Mouse (Mus musculus) forebrain, postnatal 0 days (tissue): ENCODE results near the gene Lmcd1. TPM values are rescaled to one million over a fixed set of nuclear protein-coding genes. Genes with fewer than 3 reads are reported as not detected.

ENCODE experiments used
- ATAC-seq: fragments of 200-750 bp; cut with Nextera tagmentation; 2 replicates; pipeline ENCODE4 v1.8.0; 2017; ENCODE audit warnings: mild to moderate bottlenecking, moderate library complexity
- DNase-seq: peaks from one replicate; pipeline ENCODE4 v3.0.0-alpha.2; 2015
- H3K27ac ChIP-seq: fragments of 300-500 bp; sonication (generic); 2 replicates; pipeline ENCODE4 v1.5.1; 2014; ENCODE audit warnings: low read depth, mild to moderate bottlenecking, antibody characterized with exemption, low read length, moderate library complexity, mixed read lengths
- H3K27me3 ChIP-seq: fragments of 300-500 bp; sonication (generic); 2 replicates; pipeline ENCODE4 v1.6.1; 2014; ENCODE audit warnings: mild to moderate bottlenecking, low read length, mixed read lengths; ENCODE audit not compliant: insufficient read depth
- H3K36me3 ChIP-seq: fragments of 300-500 bp; sonication (generic); 2 replicates; pipeline ENCODE4 v1.6.1; 2014; ENCODE audit warnings: mild to moderate bottlenecking, moderate library complexity; ENCODE audit not compliant: insufficient read depth
- H3K4me1 ChIP-seq: fragments of 300-500 bp; sonication (generic); 2 replicates; pipeline ENCODE4 v1.6.1; 2014; ENCODE audit warnings: antibody characterized with exemption; ENCODE audit not compliant: insufficient read depth
- H3K4me2 ChIP-seq: fragments of 300-500 bp; sonication (generic); 2 replicates; pipeline ENCODE4 v1.6.1; 2014; ENCODE audit warnings: low read depth, mild to moderate bottlenecking, moderate library complexity
- H3K4me3 ChIP-seq: fragments of 300-500 bp; sonication (generic); 2 replicates; pipeline ENCODE4 v1.5.1; 2014; ENCODE audit warnings: low read depth, low read length, mixed read lengths
- H3K9ac ChIP-seq: fragments of 300-500 bp; sonication (generic); 2 replicates; pipeline ENCODE4 v1.6.1; 2014; ENCODE audit warnings: mild to moderate bottlenecking
- H3K9me3 ChIP-seq: fragments of 300-500 bp; sonication (generic); 2 replicates; pipeline ENCODE4 v1.6.1; 2016; ENCODE audit warnings: low read length
- CTCF ChIP-seq: sonication (generic); IDR thresholded peaks from 2 replicates; pipeline ENCODE4 v1.5.1; 2016; ENCODE audit warnings: antibody characterized with exemption, control low read depth, low read depth
- WGBS: fragments of 180-500 bp; shearing (Covaris S2); extraction: QIAGEN DNeasy Blood & Tissue Kit; methylation state at CpG from one replicate; pipeline ENCODE4 v1.1.7; 2014; 5-methylcytosine and 5-hydroxymethylcytosine counted together
- polyA plus RNA-seq: library from polyadenylated mRNA; unstranded; fragments of >200 nt; fragmentation: Nextera tagmentation; extraction: Ambion mirVana; gene quantifications from 2 replicates; pipeline ENCODE4 v1.2.1, GENCODE M21; 2015
- total RNA-seq: library from RNA; depleted of rRNA; stranded (reverse); fragments of >200 nt; gene quantifications from 2 replicates; pipeline ENCODE4 v1.2.3, GENCODE M21; 2014

Lmcd1 gene
- total and polyA plus RNA-seq, 2 experiments from 2014 or later: 6.9 to 8.4 TPM

- Histone ChIP-seq H3K9ac (no peak overlapping the region), H3K27ac (no peak overlapping the region), H3K9me3 (no peaks in the 10 kb centered on the region), H3K36me3 (no peaks in the 10 kb centered on the region), H3K4me1 (no peaks in the 10 kb centered on the region), H3K4me3 (no peak overlapping the region), H3K4me2 (no peak overlapping the region), H3K27me3 (no peaks in the 10 kb centered on the region)
- DNase-seq (no peak), ATAC-seq (no peak)
- WGBS: 79% methylated on average over 4 of the region's 4 CpGs
- no peak for TF ChIP-seq CTCF
Observed at GRCm38 (mm10) chr6:112339016-112339415, 65.5 kb downstream of the Lmcd1 start.

- no peak for DNase-seq
- no peak for TF ChIP-seq CTCF
Observed at GRCm38 (mm10) chr6:112350452-112350851, 76.9 kb downstream of the Lmcd1 start.

GRCm38 (mm10) chr6:112359341-112359740 lies 85.8 kb downstream of the Lmcd1 start:
- Histone ChIP-seq H3K9ac (no peak overlapping the region), H3K4me2 (no peak overlapping the region), H3K36me3 (no peaks in the 10 kb centered on the region), H3K4me1 (no peaks in the 10 kb centered on the region), H3K4me3 (no peak overlapping the region), H3K9me3 (no peaks in the 10 kb centered on the region), H3K27ac (no peak overlapping the region), H3K27me3 (no peaks in the 10 kb centered on the region)
- ATAC-seq (no peak), DNase-seq (no peak)
- 77% methylated on average over 1 of the region's 1 CpGs for WGBS
- TF ChIP-seq CTCF: no peak

More at GRCm38 (mm10) chr6:112350452-112350851, 76.9 kb downstream of the Lmcd1 start:
- WGBS: 95% methylated on average over 4 of the region's 4 CpGs
- Histone ChIP-seq H3K4me1 (no peaks in the 10 kb centered on the region), H3K27me3 (no peaks in the 10 kb centered on the region), H3K4me3 (no peak overlapping the region), H3K36me3 (no peaks in the 10 kb centered on the region), H3K9ac (no peak overlapping the region), H3K27ac (no peak overlapping the region), H3K4me2 (no peak overlapping the region), H3K9me3 (no peaks in the 10 kb centered on the region)
- ATAC-seq: no peak

- no peaks in the 10 kb centered on the region for H3K4me1 ChIP-seq
- peak; percentile 77 for ATAC-seq
- H3K4me2 ChIP-seq: no peak overlapping the region
- TF ChIP-seq CTCF: no peak
- no peaks in the 10 kb centered on the region for H3K36me3 ChIP-seq
- no peak overlapping the region for H3K4me3 ChIP-seq
- no peaks in the 10 kb centered on the region for H3K9me3 ChIP-seq
- DNase-seq: peak; percentile 57
- no peaks in the 10 kb centered on the region for H3K27me3 ChIP-seq
- WGBS: 67% methylated on average over 8 of the region's 8 CpGs
- no peak overlapping the region for H3K27ac ChIP-seq
- no peak overlapping the region for H3K9ac ChIP-seq
Observed at GRCm38 (mm10) chr6:112360676-112361075, 87.1 kb downstream of the Lmcd1 start.

- H3K4me2 ChIP-seq: no peak overlapping the region
- no peaks in the 10 kb centered on the region for H3K27me3 ChIP-seq
- ATAC-seq (peak; percentile 66; the same call in 1 of the 2 replicates), DNase-seq (peak; percentile 84)
- no peaks in the 10 kb centered on the region for H3K4me1 ChIP-seq
- H3K36me3 ChIP-seq: no peaks in the 10 kb centered on the region
- H3K4me3 ChIP-seq: no peak overlapping the region
- 42% methylated on average over 6 of the region's 6 CpGs for WGBS
- TF ChIP-seq CTCF: peak; percentile 88
- H3K9ac ChIP-seq: no peak overlapping the region
- H3K9me3 ChIP-seq: no peaks in the 10 kb centered on the region
- no peak overlapping the region for H3K27ac ChIP-seq
Observed at GRCm38 (mm10) chr6:112362349-112362958, 88.9 kb downstream of the Lmcd1 start.

GRCm38 (mm10) chr6:112364581-112364980 lies 91.0 kb downstream of the Lmcd1 start:
- no peaks in the 10 kb centered on the region for H3K9me3 ChIP-seq
- no peak overlapping the region for H3K9ac ChIP-seq
- TF ChIP-seq CTCF: peak; percentile 60

GRCm38 (mm10) chr6:112365294-112365693 lies 91.7 kb downstream of the Lmcd1 start:
- Histone ChIP-seq H3K4me3 (no peak overlapping the region), H3K4me2 (no peak overlapping the region), H3K27ac (no peak overlapping the region), H3K4me1 (no peaks in the 10 kb centered on the region), H3K27me3 (no peaks in the 10 kb centered on the region), H3K36me3 (no peaks in the 10 kb centered on the region), H3K9ac (no peak overlapping the region), H3K9me3 (no peaks in the 10 kb centered on the region)
- no peak for TF ChIP-seq CTCF
- no peak for DNase-seq
- no peak for ATAC-seq
- 81% methylated on average over 10 of the region's 10 CpGs for WGBS

More at GRCm38 (mm10) chr6:112364581-112364980, 91.0 kb downstream of the Lmcd1 start:
- DNase-seq: peak; percentile 79
- WGBS: 50% methylated on average over 2 of the region's 2 CpGs
- Histone ChIP-seq H3K4me1 (no peaks in the 10 kb centered on the region), H3K36me3 (no peaks in the 10 kb centered on the region), H3K27me3 (no peaks in the 10 kb centered on the region), H3K4me2 (no peak overlapping the region), H3K27ac (no peak overlapping the region), H3K4me3 (no peak overlapping the region)
- ATAC-seq: peak; percentile 30; the same call in 1 of the 2 replicates
